Mouse (Mus musculus) cerebellum, adult 2 months (tissue): Measurements from ENCODE around the gene Rem2.

Source experiments
- CTCF ChIP-seq: fragments of 200-500 bp; IDR thresholded peaks from 2 replicates; pipeline ENCODE4 v1.5.1; 2011; ENCODE audit warnings: low read depth, mild to moderate bottlenecking, control low read depth, low read length, moderate library complexity, borderline replicate concordance; ENCODE audit not compliant: insufficient read depth
- POLR2A ChIP-seq: fragments of 200-500 bp; IDR thresholded peaks from 2 replicates; pipeline ENCODE4 v1.6.1; 2011; ENCODE audit warnings: low read length, control low read depth, borderline replicate concordance; ENCODE audit not compliant: insufficient read depth

DNA sequence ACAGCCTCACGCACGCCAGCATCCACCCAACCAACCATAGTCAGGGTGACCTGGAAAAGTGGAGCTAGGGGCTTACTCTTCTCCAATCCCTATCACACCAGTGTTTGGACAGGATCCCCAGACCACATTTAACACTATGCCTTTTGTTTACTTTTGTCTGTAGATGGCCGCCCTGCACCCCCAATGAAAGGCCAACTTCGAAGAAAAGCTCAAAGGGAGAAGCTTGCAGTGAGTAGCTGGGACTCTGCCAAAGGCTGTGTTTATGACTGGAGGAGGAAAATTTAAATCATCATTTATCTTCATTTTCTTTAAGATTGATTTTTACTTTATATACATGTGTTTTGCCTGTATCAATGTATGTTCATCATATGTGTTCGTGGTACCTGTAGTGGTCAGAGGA is 47.5 kb upstream of the Rem2 start:
- TF ChIP-seq CTCF (no peak), POLR2A (no peak)
